7 mouse cellular contexts compared by ENCODE assay signal in the genomic region with DNA sequence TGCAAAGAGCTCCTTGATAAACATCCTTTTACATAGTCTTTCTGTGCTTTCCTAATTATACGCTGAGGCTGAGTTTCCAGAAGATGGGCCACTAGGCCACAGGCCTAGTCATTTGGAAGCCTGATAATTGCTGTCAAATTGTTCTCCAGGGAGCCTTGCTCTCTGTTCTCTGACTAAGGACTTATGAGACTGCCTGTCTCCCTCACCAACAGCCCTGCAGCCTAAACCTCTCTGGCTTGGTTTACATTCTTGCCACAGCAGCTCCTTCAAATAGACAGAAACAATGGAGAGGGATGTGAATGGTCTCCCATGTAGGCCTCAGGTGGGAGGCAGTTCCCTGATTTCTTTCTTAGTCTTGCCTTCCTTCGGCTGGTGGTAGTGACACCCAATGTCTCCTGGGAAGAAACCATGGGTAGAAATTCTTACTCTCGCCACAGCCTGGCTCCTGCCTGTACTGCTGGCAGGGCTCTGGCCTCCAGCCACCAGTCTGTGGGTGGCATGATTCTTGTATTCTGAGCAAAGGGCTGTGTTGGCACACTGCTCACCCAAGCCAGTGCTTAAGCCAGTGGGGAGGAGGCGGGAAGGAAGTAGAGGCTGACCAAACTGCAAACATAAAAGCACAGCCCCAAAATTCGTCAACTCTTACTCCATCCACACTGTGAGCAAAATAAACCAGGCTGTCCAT.
DNase-seq lines count a peak whose midpoint lies in the region; ATAC-seq lines count a peak whose summit lies in the region.

No protein-coding gene starts in this region.

- 70% methylated on average over 5 of the region's 5 CpGs for WGBS in neural tube, embryonic 13.5 days

- H3K9ac ChIP-seq in neural tube, embryonic 13.5 days = no peak overlapping the region

- H3K36me3 ChIP-seq in neural tube, embryonic 13.5 days = no peaks in the 10 kb centered on the region

- H3K4me3 ChIP-seq in neural tube, embryonic 13.5 days = no peak overlapping the region

- intact Hi-C loops in left cerebral cortex, postnatal 4 days (cut with DNase I) = no loop called here

- no peaks in the 10 kb centered on the region for H3K9me3 ChIP-seq in neural tube, embryonic 13.5 days

- H3K4me1 ChIP-seq in neural tube, embryonic 13.5 days (replicated peaks) = peaks cover 7% of the 10 kb centered on the region

- ATAC-seq in neural tube, embryonic 13.5 days (ENCODE audit: low read depth) = peak; percentile 82
- peak; percentile 78 for ATAC-seq in granulocyte monocyte progenitor cell, adult 5-6 weeks (replicated peaks; ENCODE audit: poor library complexity, severe bottlenecking)
- ATAC-seq in CD4-positive, CD25-positive, alpha-beta regulatory T cell, adult 4 months = no peak

- no peak overlapping the region for H3K4me2 ChIP-seq in neural tube, embryonic 13.5 days

- H3K27me3 ChIP-seq in neural tube, embryonic 13.5 days = no peaks in the 10 kb centered on the region

- DNase-seq in neural tube, embryonic 10.5 days (ENCODE audit: extremely low spot score, low spot score) = no peak
- peak; percentile 59 for DNase-seq in cerebellum, adult 8-10 months
- peak; percentile 91 for DNase-seq in left cerebral cortex, postnatal 4 days
- no peak for DNase-seq in embryo, embryonic 9.5 days (ENCODE audit: extremely low spot score)

- H3K27ac ChIP-seq in neural tube, embryonic 13.5 days (replicated peaks) = 0 out of 2 replicates have a peak overlapping the region, but pooled peaks have one; percentile 34

Comparison
In these comparisons a context has a peak if more than half of its experiments do, and no peak if none do; other contexts are left out.
1. DNase-seq: peak in cerebellum, adult 8-10 months (single experiment) and left cerebral cortex, postnatal 4 days (single experiment); none in neural tube, embryonic 10.5 days (single experiment) and embryo, embryonic 9.5 days (single experiment).